Mouse (Mus musculus): ENCODE data around the gene Diras1.

GRCm38 (mm10) chr10:80973722-80974121 lies 51.7 kb downstream of the Diras1 start:
- TF ChIP-seq POLR2A (IDR thresholded peaks at IDR 0.05; ENCODE audit: low read depth, low read length) (no peak), CTCF (IDR thresholded peaks at IDR 0.05; ENCODE audit: extremely low read depth, insufficient read length, insufficient replicate concordance, low read depth, low read length) (no peak)

Measured in small intestine, adult 2 months (tissue).